Mouse (Mus musculus): ENCODE measurements around the gene Mecr.

DNA sequence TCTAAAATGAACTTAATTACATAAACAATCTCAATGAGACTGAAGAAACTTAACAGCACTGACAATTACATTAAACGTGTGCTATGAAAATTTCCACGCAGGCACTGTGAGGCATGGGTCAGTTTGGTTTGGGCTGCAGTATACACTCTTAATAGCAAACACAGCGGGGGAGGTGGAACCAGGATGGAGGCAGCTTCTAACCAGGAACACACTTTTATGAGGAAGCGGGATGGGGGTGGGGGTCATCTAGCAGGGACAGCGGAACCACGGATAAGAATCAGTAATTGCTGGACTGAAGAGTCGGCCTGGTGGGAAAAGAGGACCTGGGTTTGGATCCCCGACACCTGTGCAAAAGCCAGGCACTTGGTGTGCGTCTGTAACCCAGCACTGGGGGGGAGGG is 39.4 kb upstream of the Mecr start:
- TF ChIP-seq CTCF (IDR thresholded peaks at IDR 0.05; ENCODE audit: low read depth, low read length): no peak
- TF ChIP-seq POLR2A (IDR thresholded peaks at IDR 0.05; ENCODE audit: extremely low read depth, insufficient read depth, low read length): no peak
